Mouse (Mus musculus) midbrain, embryonic 12.5 days (tissue): ENCODE measurements at regions not wholly inside any gene's neighbourhood (a gene's known extent, or its start where the extent isn't known, plus 50 kb on each side); places are given as distances from the start of the nearest gene placed in this dataset.
A peak's percentile ranks its signal among the peaks of the same experiment; 100 is the strongest.

Experiments
- ATAC-seq: fragments of 200-750 bp; cut with Nextera tagmentation; 2 replicates; pipeline ENCODE4 v1.8.0; 2017; ENCODE audit warnings: low read depth, moderate TSS enrichment, moderate library complexity; ENCODE audit not compliant: low FRiP score
- H3K27ac ChIP-seq: fragments of 300-500 bp; sonication (generic); replicated peaks from 2 replicates; pipeline ENCODE4 v1.5.1; 2016; ENCODE audit warnings: mild to moderate bottlenecking
- H3K27me3 ChIP-seq: fragments of 300-500 bp; sonication (generic); 2 replicates; pipeline ENCODE4 v1.6.1; 2016; ENCODE audit warnings: mild to moderate bottlenecking
- H3K36me3 ChIP-seq: fragments of 300-500 bp; sonication (generic); 2 replicates; pipeline ENCODE4 v1.6.1; 2016
- H3K4me1 ChIP-seq: fragments of 300-500 bp; sonication (generic); 2 replicates; pipeline ENCODE4 v1.6.1; 2016
- H3K4me2 ChIP-seq: fragments of 300-500 bp; sonication (generic); replicated peaks from 2 replicates; pipeline ENCODE4 v1.6.1; 2016; ENCODE audit warnings: mild to moderate bottlenecking, moderate library complexity
- H3K4me3 ChIP-seq: fragments of 300-500 bp; sonication (generic); 2 replicates; pipeline ENCODE4 v1.5.1; 2016; ENCODE audit warnings: mild to moderate bottlenecking
- H3K9ac ChIP-seq: fragments of 300-500 bp; sonication (generic); replicated peaks from 2 replicates; pipeline ENCODE4 v1.6.1; 2016; ENCODE audit warnings: mild to moderate bottlenecking, moderate library complexity
- H3K9me3 ChIP-seq: fragments of 300-500 bp; sonication (generic); 2 replicates; pipeline ENCODE4 v1.6.1; 2016; ENCODE audit warnings: mild to moderate bottlenecking
- WGBS: fragments of 180-500 bp; shearing (Covaris S2); methylation state at CpG from one replicate; pipeline ENCODE4 v1.1.7; 2016; 5-methylcytosine and 5-hydroxymethylcytosine counted together

- H3K9me3 ChIP-seq: no peaks in the 10 kb centered on the region
- no peak overlapping the region for H3K4me3 ChIP-seq
- H3K27me3 ChIP-seq: no peaks in the 10 kb centered on the region
- H3K27ac ChIP-seq: no peak overlapping the region
- no peak for ATAC-seq
- no peak overlapping the region for H3K4me2 ChIP-seq
- no peaks in the 10 kb centered on the region for H3K4me1 ChIP-seq
- no peak overlapping the region for H3K9ac ChIP-seq
- WGBS: 80% methylated on average over 4 of the region's 4 CpGs
- no peaks in the 10 kb centered on the region for H3K36me3 ChIP-seq
These were observed 158.0 kb upstream of the Sstr4 start for GRCm38 (mm10) chr2:148237121-148237520.

- Histone ChIP-seq H3K27me3 (no peaks in the 10 kb centered on the region), H3K36me3 (no peaks in the 10 kb centered on the region), H3K4me3 (no peak overlapping the region), H3K9me3 (no peaks in the 10 kb centered on the region), H3K4me2 (no peak overlapping the region), H3K27ac (no peak overlapping the region), H3K9ac (no peak overlapping the region), H3K4me1 (no peaks in the 10 kb centered on the region)
- ATAC-seq: no peak
- 54% methylated on average over 3 of the region's 3 CpGs for WGBS
These were observed 156.1 kb upstream of the Sstr4 start for GRCm38 (mm10) chr2:148239046-148239445.

DNA sequence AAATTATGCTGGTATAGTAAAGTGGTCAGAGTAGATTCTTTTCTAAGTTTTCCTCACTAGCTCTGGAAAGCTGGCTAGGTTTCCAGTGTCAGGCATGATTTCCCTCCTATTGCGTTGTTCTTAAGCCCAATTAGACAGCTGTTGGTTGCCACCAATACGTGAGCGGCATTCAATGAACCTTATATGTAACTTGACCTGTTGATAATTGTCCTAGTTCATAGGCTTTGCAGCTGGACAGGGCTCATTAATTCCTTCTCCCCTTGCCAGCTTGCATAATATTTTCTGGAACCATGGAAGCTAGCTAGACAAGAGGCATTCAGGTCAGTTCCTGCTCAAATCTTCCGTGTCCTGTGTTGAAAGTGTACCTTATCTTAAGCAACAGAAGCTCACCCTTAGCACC, 152.9 kb upstream of the Sstr4 start:
- H3K4me3 ChIP-seq: no peak overlapping the region
- no peak overlapping the region for H3K4me2 ChIP-seq
- no peak for ATAC-seq
- no peaks in the 10 kb centered on the region for H3K4me1 ChIP-seq
- H3K36me3 ChIP-seq: no peaks in the 10 kb centered on the region
- H3K9me3 ChIP-seq: no peaks in the 10 kb centered on the region
- H3K27me3 ChIP-seq: no peaks in the 10 kb centered on the region
- H3K27ac ChIP-seq: no peak overlapping the region
- WGBS: 81% methylated on average over 4 of the region's 4 CpGs
- no peak overlapping the region for H3K9ac ChIP-seq

- H3K36me3 ChIP-seq: no peaks in the 10 kb centered on the region
- no peaks in the 10 kb centered on the region for H3K27me3 ChIP-seq
- ATAC-seq: no peak
- WGBS: 74% methylated on average over 2 of the region's 2 CpGs
- H3K9ac ChIP-seq: no peak overlapping the region
- H3K4me2 ChIP-seq: no peak overlapping the region
- no peaks in the 10 kb centered on the region for H3K9me3 ChIP-seq
- H3K27ac ChIP-seq: no peak overlapping the region
- H3K4me1 ChIP-seq: no peaks in the 10 kb centered on the region
- H3K4me3 ChIP-seq: no peak overlapping the region
These were observed 149.6 kb upstream of the Sstr4 start for GRCm38 (mm10) chr2:148245575-148245974.

DNA sequence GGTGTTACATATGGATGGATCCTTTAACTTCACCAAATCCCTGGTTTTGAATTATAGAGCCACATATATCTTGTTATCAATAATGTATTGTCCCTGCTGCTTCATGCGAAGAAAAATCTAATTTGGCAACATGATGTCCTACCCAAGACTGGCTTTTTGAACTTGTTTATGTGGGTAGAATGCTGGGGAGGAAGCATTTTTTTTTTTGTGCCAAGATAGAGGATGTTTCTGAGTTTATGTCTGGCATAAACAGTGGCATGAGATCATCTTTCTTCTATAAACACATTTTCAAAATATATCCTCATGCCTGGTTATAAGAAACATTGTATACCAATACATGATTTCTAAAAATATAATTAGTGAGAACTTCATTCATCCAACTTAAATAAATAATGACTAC, 144.2 kb upstream of the Sstr4 start:
- no peak overlapping the region for H3K4me2 ChIP-seq
- WGBS: 98% methylated on average over 1 of the region's 1 CpGs
- no peaks in the 10 kb centered on the region for H3K36me3 ChIP-seq
- no peaks in the 10 kb centered on the region for H3K4me1 ChIP-seq
- no peak overlapping the region for H3K4me3 ChIP-seq
- H3K27me3 ChIP-seq: no peaks in the 10 kb centered on the region
- no peaks in the 10 kb centered on the region for H3K9me3 ChIP-seq
- no peak overlapping the region for H3K9ac ChIP-seq
- H3K27ac ChIP-seq: no peak overlapping the region
- no peak for ATAC-seq

DNA sequence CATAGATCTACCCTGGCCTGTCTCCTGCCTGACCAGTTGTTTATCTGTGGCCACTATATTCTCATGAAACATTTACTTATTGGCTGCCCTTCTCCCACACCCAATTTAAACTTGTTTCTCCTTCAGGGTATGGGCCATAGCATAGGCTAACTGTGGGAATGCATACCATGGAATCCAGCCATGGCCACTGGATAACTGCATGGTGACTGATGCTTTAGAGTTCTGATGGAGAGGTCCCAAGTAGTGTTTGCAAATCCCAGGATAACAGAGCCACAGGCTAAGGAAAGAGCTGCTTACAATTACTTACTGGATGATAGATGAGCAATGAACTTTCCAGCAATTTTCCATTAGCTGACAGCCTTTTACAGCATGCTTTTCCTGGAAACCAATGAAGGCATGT, 139.5 kb upstream of the Sstr4 start:
- no peak overlapping the region for H3K27ac ChIP-seq
- no peaks in the 10 kb centered on the region for H3K9me3 ChIP-seq
- H3K27me3 ChIP-seq: no peaks in the 10 kb centered on the region
- ATAC-seq: no peak
- no peak overlapping the region for H3K9ac ChIP-seq
- no peaks in the 10 kb centered on the region for H3K36me3 ChIP-seq
- H3K4me3 ChIP-seq: no peak overlapping the region
- H3K4me2 ChIP-seq: no peak overlapping the region
- no peaks in the 10 kb centered on the region for H3K4me1 ChIP-seq

GRCm38 (mm10) chr2:148264111-148264730, 130.9 kb upstream of the Sstr4 start:
- Histone ChIP-seq H3K9ac (no peak overlapping the region), H3K36me3 (no peaks in the 10 kb centered on the region), H3K4me3 (no peak overlapping the region), H3K4me2 (no peak overlapping the region), H3K27me3 (no peaks in the 10 kb centered on the region), H3K9me3 (no peaks in the 10 kb centered on the region), H3K4me1 (peaks cover 4% of the 10 kb centered on the region; the same call in 1 of the 2 replicates), H3K27ac (no peak overlapping the region)
- ATAC-seq: peak; percentile 69
- 71% methylated on average over 3 of the region's 3 CpGs for WGBS

DNA sequence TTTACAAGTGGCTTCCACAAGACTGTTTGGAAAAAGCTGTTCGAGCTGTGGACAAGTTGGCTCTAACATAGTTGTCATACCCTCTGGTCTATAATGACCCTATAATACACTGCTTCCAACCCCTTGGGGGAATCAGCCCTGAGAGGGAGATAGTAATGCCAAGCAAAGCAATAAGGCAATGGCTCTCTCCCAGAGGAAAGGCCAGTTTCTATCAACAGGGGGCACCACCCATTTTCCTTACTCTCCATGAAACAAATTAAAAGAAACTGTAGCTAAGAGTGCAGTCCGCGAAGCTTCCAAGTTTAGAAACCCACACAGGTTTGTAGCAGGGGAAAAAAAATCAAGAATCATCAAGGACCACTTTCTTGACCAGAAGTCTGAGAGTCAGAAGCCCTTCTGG, 115.9 kb upstream of the Sstr4 start:
- H3K27me3 ChIP-seq: no peaks in the 10 kb centered on the region
- H3K36me3 ChIP-seq: no peaks in the 10 kb centered on the region
- no peaks in the 10 kb centered on the region for H3K9me3 ChIP-seq
- H3K27ac ChIP-seq: no peak overlapping the region
- no peak overlapping the region for H3K9ac ChIP-seq
- no peak overlapping the region for H3K4me3 ChIP-seq
- H3K4me2 ChIP-seq: no peak overlapping the region
- no peaks in the 10 kb centered on the region for H3K4me1 ChIP-seq
- ATAC-seq: no peak
- WGBS: 83% methylated on average over 3 of the region's 3 CpGs

DNA sequence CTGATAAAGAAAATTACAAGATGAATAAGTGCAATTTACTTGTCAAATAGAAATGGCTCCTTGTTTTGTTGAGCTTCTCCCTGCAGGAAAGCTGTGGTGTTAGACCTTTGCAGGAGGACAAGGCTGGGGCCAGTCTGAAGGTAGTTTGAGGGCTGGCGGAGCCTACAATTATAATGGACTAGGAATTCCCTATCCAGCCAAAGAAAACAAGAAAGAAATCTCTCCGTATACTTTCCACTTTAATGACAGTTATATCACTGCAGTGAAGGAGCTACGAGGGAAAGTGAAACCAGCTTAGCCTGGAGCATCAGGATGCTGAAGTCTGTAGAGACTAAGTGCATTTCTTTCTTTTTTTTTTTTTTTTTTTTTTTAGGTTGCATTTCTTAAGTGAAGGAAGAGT, 104.8 kb upstream of the Sstr4 start:
- ATAC-seq: no peak
- H3K9me3 ChIP-seq: no peaks in the 10 kb centered on the region
- 81% methylated on average over 3 of the region's 3 CpGs for WGBS
- H3K27ac ChIP-seq: no peak overlapping the region
- no peak overlapping the region for H3K9ac ChIP-seq
- H3K4me3 ChIP-seq: no peak overlapping the region
- no peaks in the 10 kb centered on the region for H3K4me1 ChIP-seq
- no peaks in the 10 kb centered on the region for H3K36me3 ChIP-seq
- no peaks in the 10 kb centered on the region for H3K27me3 ChIP-seq
- no peak overlapping the region for H3K4me2 ChIP-seq

GRCm38 (mm10) chr2:148292442-148292841, 102.7 kb upstream of the Sstr4 start:
- ATAC-seq: no peak
- WGBS: 90% methylated on average over 5 of the region's 5 CpGs
- Histone ChIP-seq H3K4me2 (no peak overlapping the region), H3K27me3 (no peaks in the 10 kb centered on the region), H3K4me3 (no peak overlapping the region), H3K9me3 (no peaks in the 10 kb centered on the region), H3K27ac (no peak overlapping the region), H3K9ac (no peak overlapping the region), H3K36me3 (no peaks in the 10 kb centered on the region), H3K4me1 (no peaks in the 10 kb centered on the region)

DNA sequence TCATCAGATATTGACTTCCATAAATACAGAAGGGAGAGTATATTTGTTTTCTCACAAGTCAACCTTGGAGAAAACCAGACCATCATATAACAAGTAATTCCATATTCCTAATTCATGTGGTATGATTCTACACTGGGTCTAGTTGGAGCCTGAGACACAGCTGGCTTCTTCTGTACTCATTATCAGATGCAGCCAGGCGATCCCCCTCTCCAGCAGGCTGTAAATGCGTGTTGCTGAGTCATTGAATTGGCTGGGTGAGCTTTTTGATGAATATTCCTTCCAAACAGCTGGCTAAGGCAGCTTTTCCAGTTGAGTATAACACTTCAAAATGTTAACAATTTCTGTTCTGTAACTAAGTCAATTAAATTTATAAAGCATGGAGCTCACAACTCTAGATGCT, 102.2 kb upstream of the Sstr4 start:
- Histone ChIP-seq H3K4me1 (no peaks in the 10 kb centered on the region), H3K27ac (no peak overlapping the region), H3K27me3 (no peaks in the 10 kb centered on the region), H3K36me3 (no peaks in the 10 kb centered on the region), H3K9ac (no peak overlapping the region), H3K4me2 (no peak overlapping the region), H3K9me3 (no peaks in the 10 kb centered on the region), H3K4me3 (no peak overlapping the region)
- ATAC-seq: peak; percentile 52
- 69% methylated on average over 2 of the region's 2 CpGs for WGBS

DNA sequence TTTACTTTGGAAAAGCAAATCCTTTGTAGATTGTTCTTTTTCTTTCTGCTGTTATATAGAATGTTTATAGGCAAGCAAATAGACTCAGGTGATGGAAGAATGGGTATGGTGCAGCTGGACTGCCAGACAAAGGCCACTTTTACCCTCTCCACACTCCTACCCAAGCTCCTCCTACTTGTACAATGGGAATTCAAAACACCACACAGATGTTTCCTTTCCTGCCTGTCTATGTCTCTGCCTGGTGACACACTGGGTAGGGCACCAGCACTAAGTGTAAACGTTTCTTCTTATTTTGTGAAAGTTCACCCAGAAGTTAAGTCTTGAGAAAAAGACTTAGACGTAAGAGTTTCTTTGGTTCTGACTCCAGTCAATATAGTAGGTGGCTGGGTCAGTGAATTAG, 94.3 kb upstream of the Sstr4 start:
- H3K27ac ChIP-seq: no peak overlapping the region
- WGBS: 75% methylated on average over 2 of the region's 2 CpGs
- ATAC-seq: no peak

GRCm38 (mm10) chr2:148312255-148312654, 82.9 kb upstream of the Sstr4 start:
- Histone ChIP-seq H3K36me3 (no peaks in the 10 kb centered on the region), H3K4me2 (no peak overlapping the region), H3K27ac (no peak overlapping the region), H3K9ac (no peak overlapping the region), H3K27me3 (no peaks in the 10 kb centered on the region), H3K4me3 (no peak overlapping the region), H3K4me1 (no peaks in the 10 kb centered on the region), H3K9me3 (no peaks in the 10 kb centered on the region)
- no peak for ATAC-seq
- 88% methylated on average over 2 of the region's 2 CpGs for WGBS

More for the DNA sequence above, 94.3 kb upstream of the Sstr4 start:
- no peaks in the 10 kb centered on the region for H3K9me3 ChIP-seq
- no peaks in the 10 kb centered on the region for H3K36me3 ChIP-seq
- no peak overlapping the region for H3K9ac ChIP-seq
- H3K4me3 ChIP-seq: no peak overlapping the region
- no peaks in the 10 kb centered on the region for H3K27me3 ChIP-seq
- H3K4me2 ChIP-seq: no peak overlapping the region
- H3K4me1 ChIP-seq: no peaks in the 10 kb centered on the region
